Mouse (Mus musculus): ENCODE data around the gene Usp37. TPM values are rescaled to one million over a fixed set of nuclear protein-coding genes. Genes with fewer than 3 reads are reported as not detected.
"Not testable (repeated sequence)": the region's sequence is repeated elsewhere in the genome, so short reads cannot be mapped to it uniquely, and the experiment has no call there.

The Usp37 gene
- 10 to 100 TPM in 1 of 2 experiments, 1 to 10 TPM in 1; 6.6 to 10.6 TPM for total RNA-seq (2021)
- long read RNA-seq, experiment 1, partial matches to known transcripts = 0 of 7 reads
- long read RNA-seq, experiment 1, other reads (novel, unspliced or antisense) = 7 of 7 reads
- long read RNA-seq, experiment 2, partial matches to known transcripts = 0 of 9 reads
- long read RNA-seq, experiment 2, other reads (novel, unspliced or antisense) = 9 of 9 reads

GRCm38 (mm10) chr1:74544184-74544583 lies at the start of gene Usp37:
Gene Usp37, minus strand, starts transcription at chr1:74544284.
- intact Hi-C loops (cut with DNase I; ENCODE audit: low total_unique reads) = no loop called here

GRCm38 (mm10) chr1:74587773-74588445 lies 43.8 kb upstream of the Usp37 start, which contains the start of the genes Zfp142 and Bcs1l:
Gene Zfp142, minus strand, starts transcription at chr1:74588246.
Gene Bcs1l, plus strand, starts transcription at chr1:74588289.
- DNase-seq = peak; percentile 99
- intact Hi-C loops (cut with DNase I; ENCODE audit: low total_unique reads) = no loop called here

More at GRCm38 (mm10) chr1:74544184-74544583, at the start of gene Usp37:
- no peak for DNase-seq

- DNase-seq = peak; percentile 11
- intact Hi-C loops (cut with DNase I; ENCODE audit: low total_unique reads) = no loop called here
These were observed 43.2 kb upstream of the Usp37 start for GRCm38 (mm10) chr1:74587233-74587772.

GRCm38 (mm10) chr1:74584616-74585398 lies 40.7 kb upstream of the Usp37 start:
- intact Hi-C loops (cut with DNase I; ENCODE audit: low total_unique reads) = no loop called here
- peak; percentile 12 for DNase-seq

DNA sequence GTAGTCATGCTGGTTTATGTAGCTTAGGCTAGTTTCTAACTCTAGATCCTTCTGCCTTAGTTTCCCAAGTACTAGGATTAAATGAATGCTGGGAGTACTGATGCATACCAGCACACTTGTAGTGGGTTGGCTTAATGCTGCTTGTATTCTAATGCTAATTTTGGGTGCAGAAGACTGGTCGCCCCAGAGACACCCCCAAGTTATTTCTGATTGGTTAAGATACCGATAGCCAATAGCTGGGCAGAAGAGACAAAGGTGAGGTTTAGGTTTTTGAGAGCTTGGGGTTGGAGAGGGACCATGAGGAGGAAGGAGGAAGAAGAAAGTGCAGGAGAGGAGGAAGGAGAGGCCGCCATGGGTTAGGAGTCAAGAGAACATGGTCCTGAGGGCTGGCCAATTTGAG lies 38.5 kb upstream of the Usp37 start:
- DNase-seq = no peak
- intact Hi-C loops (cut with DNase I; ENCODE audit: low total_unique reads) = no loop called here

GRCm38 (mm10) chr1:74569739-74570719 lies 25.9 kb upstream of the Usp37 start:
- intact Hi-C loops (cut with DNase I; ENCODE audit: low total_unique reads) = no loop called here
- DNase-seq = no peak

DNA sequence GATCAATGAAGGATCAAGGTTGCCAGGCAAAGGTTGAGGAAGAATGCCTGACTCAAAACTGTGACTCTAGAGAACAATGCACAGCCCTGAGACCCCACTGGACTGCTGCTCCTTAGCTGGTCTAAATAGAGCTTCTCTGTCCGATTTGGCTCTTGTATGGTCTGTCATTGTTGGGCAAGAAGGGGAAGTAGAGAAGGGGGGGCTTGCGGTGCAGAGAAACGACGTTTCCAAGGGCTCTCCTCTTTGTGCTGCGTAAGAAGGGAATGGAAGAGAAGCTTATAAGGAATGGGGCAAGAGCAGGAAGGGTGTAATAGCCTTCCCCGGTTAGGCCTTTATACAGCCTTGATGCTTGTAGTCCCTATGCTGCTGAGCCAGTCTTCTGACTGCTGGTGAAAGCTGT lies 21.8 kb upstream of the Usp37 start:
- intact Hi-C loops (cut with DNase I; ENCODE audit: low total_unique reads) = no loop called here
- DNase-seq = no peak

DNA sequence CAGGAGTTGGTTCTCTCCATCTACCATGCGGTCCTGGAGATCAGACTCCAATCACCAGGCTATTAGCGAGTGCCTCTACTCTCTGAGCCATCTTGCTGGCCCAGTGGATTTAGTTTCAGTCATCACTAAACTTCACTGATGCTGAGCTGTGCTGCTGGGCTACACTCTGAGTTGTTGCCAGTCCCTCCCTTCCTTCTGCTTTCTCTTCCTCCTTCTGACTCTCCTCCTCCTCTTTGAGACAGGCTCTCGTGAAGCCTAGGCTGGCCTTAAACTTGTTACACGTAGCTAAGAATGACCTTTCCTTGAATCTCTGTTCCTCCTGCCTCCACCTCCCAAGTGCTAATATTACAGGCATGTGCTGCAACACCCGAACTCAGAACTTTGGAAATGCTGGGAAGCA lies 15.0 kb upstream of the Usp37 start:
- intact Hi-C loops (cut with DNase I; ENCODE audit: low total_unique reads) = no loop called here
- DNase-seq = no peak

DNA sequence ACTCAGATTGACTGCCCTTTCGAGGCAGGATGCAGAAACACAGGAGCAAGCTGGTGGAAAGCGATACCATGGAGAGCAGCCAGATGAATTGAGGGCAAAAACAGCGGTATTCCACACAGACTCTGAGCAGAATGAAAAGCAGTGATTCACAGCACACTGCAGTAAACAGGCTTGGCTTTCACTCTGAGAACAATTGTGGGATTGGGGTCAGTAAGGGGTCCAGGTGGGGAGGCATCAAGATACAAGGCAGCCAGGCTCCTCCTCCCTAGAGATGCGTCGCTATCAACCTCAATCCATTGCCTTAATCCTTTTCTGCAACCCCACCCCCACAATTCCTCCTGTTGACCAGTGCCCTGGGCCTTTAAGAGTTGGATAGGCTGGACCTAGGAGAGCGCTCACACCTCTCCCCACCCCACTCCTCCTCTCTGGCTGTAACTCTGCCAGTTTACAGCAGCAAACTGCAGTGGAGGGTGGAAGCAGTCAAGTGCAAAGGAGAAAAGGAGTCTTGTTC lies 1.6 kb downstream of the Usp37 start, which contains the start of gene Plcd4:
Gene Plcd4 (plus strand): TSS at position 438 of the 511 bp plus-strand sequence.
- intact Hi-C loops (cut with DNase I; ENCODE audit: low total_unique reads) = no loop called here
- peak; percentile 27 for DNase-seq

DNA sequence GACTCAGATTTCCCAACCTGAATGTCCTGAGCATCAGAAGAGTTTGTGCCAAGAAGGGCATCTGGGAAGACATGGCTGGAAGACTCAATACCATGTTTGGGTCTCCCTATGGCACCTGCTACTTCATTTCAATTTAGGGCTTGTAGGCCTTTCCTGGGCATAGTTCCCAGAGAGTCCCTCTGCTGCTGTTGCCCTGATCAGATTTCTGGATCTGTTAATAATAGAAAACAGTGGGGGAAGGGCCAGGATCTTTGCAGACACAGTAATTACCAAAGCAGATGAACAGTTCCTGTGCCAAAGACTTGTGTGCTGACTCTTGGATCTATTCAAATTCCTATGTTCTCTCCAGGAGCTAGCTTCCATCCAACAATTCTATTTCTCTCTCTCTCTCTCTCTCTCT lies 5.4 kb downstream of the Usp37 start:
- peak; percentile 61 for DNase-seq
- intact Hi-C loops (cut with DNase I; ENCODE audit: low total_unique reads) = no loop called here

DNA sequence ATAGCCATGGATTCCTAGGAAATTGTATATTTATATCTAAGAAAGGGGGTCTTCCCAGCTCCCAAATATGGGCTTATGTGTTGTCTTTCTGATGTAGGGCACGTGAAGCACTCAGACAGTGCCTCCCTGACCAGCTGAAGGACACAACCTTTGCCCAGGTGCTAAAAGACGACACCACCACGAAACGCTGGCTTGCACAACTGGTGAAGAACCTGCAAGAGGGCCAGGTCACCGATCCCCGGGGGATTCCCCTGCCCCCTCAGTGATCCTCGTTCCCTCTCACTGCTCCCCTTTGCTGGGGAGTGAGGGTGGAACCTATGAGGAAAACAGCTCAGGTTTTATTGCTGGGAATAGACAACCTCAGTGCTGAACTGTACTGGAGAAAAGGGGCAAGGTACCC lies 15.5 kb downstream of the Usp37 start:
- intact Hi-C loops (cut with DNase I; ENCODE audit: low total_unique reads) = no loop called here
- no peak for DNase-seq

DNA sequence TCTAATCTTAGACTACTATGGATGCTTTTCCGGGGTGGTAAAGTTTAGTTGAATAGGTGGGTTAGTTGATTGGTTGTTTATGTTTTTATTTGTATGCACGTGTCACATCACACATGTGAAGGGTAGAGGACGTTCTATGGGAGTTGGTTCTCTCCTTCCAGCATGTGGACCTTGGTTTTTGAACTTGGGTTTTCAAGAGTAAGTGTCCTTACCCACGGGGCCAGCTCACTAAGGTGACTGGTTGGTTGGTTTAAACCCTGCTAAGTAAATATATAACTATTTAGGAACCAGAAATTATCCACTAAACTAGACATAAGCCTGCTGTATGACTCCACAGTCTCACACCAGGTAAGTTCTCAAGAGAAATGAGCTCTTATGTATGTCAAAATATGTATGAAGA lies 19.3 kb downstream of the Usp37 start:
- no peak for DNase-seq
- intact Hi-C loops (cut with DNase I; ENCODE audit: low total_unique reads) = no loop called here

DNA sequence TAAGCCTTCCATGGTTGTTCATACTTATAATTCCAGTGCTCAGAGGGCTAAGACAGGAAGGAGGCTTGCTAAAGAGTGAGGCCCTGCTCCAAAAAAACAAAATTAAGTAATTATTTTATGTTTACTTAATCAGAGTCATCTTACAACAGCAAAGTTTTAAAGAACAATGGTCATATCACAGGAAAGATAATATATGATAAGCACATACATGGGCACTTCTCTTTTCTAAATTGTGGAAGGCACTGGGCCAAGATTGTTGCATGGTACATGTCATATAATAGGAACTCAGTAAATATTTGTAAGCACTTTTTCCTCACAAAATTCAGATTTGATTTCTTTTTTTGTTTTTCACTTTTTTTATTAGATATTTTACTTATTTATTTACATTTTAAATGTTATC lies 24.2 kb downstream of the Usp37 start:
- intact Hi-C loops (cut with DNase I; ENCODE audit: low total_unique reads) = no loop called here
- DNase-seq = no peak

DNA sequence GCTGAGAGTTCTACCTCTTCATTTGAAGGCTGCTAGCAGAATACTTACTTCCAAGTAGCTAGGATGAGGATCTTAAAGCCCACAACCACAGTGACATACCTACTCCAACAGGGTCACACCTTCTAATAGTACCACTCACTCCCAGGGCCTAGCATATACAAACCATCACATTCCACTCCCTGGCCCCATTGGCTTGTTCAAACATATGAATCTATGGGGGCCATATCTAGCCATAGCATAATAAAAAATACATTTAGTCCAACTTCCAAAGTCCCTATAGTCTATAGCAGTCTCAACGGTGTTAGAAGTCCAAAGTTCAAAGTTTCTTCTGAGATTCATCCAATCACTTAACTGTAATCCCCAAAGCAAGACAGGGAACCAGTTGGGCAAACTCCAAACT lies 31.1 kb downstream of the Usp37 start:
- intact Hi-C loops (cut with DNase I; ENCODE audit: low total_unique reads); DNase-seq: not testable (repeated sequence)

GRCm38 (mm10) chr1:74511306-74511705 lies 32.8 kb downstream of the Usp37 start:
- intact Hi-C loops (cut with DNase I; ENCODE audit: low total_unique reads) = no loop called here
- no peak for DNase-seq

GRCm38 (mm10) chr1:74507780-74508179 lies 36.3 kb downstream of the Usp37 start:
- intact Hi-C loops (cut with DNase I; ENCODE audit: low total_unique reads) = loop anchor here (10.0 kb wide), 1 partner anchor 87 kb away; no protein-coding TSS in a partner anchor

GRCm38 (mm10) chr1:74506471-74506881 lies 37.6 kb downstream of the Usp37 start:
- peak; percentile 38 for DNase-seq
- intact Hi-C loops (cut with DNase I; ENCODE audit: low total_unique reads) = loop anchor here (10.0 kb wide), 1 partner anchor 88 kb away; no protein-coding TSS in a partner anchor

More at GRCm38 (mm10) chr1:74507780-74508179, 36.3 kb downstream of the Usp37 start:
- no peak for DNase-seq

DNA sequence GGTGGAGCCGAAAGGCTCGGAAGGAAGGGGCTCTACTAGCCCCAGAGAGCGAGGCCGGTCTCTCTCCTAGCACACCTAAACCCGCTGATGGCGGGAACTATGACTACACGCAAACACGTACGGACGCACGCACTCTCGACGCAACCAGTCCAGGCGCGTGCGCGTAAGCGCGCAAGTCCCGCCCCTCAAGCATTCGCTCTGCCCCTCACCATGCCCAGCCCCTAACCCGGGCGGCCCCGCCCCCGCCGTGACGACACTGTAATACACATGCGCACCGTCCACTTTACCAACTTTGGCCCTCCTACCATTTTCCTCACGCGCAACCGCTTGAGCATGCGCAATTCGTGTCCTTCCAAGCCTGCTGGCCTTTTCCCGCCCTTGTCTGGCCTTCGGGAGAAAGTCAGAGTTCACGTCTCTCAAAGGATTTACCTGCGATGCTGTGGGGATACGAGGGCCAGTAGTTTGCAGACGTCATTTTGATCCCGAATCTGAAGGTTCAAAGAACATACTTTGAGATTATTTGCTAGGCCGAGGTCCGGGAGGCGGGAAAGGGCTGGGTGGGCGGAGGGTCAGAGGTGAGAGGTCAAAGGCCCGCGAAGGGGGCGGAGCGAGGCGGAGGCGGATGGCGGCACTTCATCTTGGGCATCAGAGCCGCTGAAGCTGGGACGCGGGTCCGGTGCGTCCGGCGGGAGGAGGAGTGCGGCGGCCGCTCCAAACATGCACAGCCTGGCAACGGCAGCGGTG lies 38.2 kb downstream of the Usp37 start, which contains the start of gene Cnot9:
Gene Cnot9 (plus strand): TSS at position 338 of the 744 bp plus-strand sequence.
- DNase-seq = peak; percentile 100
- intact Hi-C loops (cut with DNase I; ENCODE audit: low total_unique reads) = loop anchor here (10.0 kb wide), 1 partner anchor 89 kb away; no protein-coding TSS in a partner anchor

Data from gastrocnemius, postnatal 14 days (tissue).